Mouse (Mus musculus): ENCODE data around the gene Cbfa2t3.
A peak's percentile ranks its signal among the peaks of the same experiment; 100 is the strongest.

Cbfa2t3 gene

DNA sequence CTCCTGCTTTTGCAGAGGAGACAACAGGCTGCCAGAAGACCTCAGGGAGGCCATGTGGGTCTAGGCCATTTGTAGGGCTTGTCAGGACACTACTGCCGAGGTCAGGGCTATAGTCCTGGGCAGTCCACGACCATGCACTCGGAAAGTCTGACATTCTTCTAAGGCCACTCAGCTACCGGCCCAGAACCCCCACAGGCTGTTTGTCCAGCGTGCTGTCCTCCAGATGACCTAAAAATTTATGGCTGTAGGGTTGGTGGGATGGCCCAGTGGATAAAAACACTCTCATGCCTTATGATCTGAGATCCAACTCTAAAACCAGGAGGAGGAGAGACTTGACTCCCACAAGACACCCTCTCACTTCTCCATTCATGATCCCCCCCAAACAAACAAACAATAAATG, 35.2 kb downstream of the Cbfa2t3 start:
- peak; percentile 28 to 51 for DNase-seq

DNA sequence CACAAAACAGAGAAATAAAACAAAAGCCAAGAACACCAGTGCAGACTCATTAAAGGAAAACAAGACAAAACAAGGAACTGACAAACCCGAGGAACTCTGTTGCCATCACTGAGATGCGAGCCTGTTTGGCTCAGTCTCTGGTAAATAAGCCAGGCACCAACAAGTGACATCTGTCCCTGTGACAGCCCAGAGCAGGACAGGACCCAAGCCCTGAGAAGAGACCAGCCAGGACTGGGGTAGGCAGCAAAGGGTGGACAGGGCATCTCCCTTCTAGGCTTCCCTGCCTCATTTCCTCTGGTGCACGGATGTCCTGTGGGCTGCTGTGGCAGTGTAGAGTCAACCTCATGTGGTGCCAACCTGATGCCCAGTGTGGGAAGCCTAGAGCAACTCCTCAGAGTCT, 35.8 kb downstream of the Cbfa2t3 start:
- DNase-seq: no peak

DNA sequence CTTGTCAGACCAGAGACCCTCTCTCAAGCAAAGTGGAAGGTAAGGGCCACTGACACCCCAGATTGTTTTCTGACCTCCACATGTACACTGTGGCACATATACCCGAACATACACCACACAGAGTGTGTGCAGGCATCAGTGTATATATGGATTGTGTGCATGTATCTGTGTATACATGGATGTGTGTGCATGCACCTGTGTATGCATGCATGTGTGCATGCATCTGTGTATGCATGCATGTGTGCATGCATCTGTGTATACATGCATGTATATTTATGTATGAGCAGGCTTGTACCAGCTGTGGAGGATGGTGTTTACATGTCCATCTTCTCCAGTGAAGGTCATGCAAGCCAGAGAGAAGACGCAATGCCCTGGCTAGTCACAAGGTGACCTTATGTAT, 37.0 kb downstream of the Cbfa2t3 start:
- no peak for DNase-seq

DNA sequence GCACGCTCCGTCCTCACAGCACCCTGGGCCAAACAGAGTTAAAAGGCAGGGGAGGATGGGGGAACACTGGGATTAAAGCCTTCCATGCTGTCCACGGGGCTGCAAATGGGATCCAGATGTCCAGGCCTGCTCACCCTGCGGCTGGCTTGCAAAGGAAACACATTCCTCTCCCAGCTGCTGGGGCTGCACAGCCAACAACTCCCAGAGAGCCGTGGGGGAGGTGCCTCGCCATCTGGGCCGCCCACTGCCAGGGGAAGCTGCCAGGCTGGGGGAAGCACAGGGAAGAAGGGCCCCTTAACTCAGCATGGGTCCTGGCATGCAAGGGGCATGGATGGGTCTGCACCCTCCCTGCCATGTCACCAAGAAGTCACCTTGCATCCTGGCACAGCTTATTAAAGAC, 37.8 kb downstream of the Cbfa2t3 start:
- peak; percentile 86 to 91 for DNase-seq

DNA sequence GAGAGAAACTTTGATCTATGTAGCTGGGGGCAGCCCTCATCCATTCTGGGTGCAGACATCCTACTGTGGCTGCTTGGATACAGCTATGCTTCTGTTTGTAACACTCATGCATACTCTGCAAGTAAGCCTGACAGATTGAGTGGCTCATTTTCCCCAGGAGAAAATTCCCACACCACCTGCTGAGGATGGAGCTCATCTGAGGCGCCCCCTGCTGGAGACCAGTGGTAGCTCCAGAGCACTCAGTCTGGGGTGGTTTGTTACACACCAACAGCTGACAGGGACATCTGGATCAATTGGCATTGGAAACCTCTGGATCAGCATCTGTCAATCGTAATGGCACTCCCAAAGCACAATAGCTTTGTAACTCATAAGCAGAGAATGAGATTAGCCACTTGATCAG, 38.9 kb downstream of the Cbfa2t3 start:
- peak; percentile 34 to 37 for DNase-seq

DNA sequence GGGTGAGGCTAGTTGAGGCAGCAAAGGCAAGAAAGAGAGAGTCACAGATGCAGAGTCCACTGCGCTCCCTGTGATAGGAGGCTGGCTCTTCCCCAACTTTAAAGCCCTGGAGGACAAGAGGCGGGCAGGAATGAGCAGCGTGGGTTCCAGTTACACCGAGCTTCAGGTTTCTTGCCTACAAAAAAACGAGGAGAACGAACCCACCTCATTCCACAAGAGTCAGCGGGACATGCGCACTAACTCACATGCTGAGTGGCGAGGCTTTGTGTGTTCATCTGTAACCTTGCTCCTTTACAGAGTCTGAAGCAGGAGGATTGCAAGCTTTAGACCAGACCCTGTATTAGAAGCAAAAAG, 40.1 kb downstream of the Cbfa2t3 start:
- no peak for DNase-seq

DNA sequence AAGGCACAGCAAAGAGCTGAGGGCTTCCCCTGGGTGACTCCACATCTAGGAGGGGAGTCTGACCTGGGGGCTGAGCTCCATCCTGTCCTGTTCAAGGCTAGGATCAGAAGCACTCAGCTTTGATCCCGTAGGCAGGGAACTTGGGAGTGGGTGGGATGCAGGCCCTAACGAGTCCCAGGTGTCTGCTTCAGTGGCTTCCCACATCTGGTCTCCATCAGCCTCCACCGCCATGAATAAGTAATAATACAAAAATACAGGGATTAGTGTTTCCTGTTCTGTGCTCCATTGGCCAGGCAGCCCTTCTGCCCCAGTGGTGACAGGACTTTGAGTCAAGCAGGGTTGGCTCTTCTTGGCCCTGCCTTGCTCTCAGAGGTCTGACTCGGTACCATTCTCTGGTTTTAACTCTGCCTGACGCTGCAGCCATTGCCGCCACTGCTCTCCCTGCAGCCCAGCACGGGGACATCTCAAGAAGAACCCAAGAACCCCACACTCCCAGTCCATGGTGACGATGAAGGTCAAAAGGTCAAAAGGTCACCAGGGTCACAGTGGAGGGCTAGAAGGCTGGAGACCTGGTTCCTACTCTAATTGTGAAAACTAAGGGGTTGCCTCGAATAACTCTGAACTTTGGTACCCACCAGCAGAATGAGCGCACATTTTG, 40.6 kb downstream of the Cbfa2t3 start:
- no peak for DNase-seq

DNA sequence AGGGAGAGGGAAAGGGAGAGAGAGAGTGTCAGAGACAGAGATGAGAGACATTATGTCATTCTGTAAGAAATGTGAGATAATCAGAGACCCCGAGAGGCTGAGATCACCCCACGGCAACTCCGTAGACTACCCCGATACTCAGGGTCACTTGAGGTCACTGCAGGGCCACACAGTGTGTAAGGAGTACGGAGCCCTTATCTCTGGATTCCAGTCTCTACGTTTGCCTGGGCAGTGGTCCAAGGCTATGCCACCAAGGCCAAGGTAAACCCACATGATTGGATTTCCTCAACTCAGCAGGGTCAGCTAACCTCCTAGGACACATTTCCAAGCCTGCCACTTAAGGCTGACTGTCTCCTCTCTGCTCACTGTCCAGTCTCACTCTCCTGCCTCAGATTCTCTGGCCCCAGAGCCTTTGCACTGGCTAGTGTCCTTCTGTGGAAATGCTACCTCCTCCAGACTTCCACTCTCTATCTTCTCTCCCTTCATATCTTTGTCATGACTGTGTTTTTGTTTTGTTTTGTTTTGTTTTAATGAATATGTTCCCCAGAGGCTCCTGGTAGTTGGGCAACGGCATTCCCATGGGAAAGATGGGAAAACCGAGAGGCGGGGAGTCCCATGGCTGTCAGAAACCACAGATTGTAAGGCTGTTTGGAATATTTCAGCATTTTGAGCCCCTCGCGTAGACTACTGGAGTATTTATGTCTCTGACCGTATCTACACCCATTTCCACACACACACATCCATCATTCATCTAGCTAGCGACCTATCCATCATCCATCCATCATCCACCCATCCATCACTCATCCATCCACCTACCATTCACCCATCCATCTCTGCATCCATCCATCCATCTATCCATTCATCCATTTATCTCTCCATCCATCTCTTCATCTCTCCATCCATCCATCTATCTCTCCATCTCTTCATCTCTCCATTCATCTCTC, 42.6 kb downstream of the Cbfa2t3 start:
- DNase-seq: peak; percentile 37 to 38

DNA sequence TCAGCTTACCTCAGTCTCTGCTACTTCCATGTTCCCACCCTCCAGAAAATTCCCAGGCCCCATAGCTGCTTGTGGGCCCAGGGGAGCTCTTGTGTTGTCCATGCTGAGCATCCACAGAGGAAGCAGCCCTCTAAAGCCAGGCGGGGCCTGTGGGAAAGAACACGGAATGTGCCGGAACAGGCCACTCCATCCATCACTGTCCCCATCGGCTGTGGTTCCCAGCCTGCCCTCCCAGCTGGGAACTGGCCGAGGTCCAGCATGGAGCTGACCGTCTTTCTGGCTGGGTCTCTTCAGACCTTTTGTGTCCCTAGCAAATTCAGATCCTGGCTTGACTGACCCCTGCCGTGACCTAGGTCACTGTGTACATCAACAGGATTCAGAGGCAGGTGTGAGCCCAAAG, 44.1 kb downstream of the Cbfa2t3 start:
- peak; percentile 80 to 86 for DNase-seq

DNA sequence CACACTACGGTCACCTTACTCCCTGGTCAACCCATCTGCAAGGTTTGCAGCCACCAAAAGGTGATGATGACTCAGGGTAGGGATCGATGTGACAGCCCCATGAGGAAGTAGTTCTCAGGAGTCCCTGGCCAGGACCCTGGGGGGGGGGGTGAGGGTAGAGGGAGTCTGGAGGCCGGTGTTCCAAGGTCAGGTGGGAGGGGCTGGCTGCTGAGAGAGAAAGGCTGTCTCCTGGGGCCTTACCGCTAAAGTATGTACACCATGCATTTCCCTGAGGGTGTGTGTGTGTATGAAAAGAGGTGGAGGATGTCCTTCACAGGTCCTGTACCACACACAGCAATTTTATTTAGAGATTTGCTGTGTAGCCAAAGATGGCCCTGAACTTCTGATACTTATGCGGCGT, 46.3 kb downstream of the Cbfa2t3 start:
- DNase-seq: no peak

DNA sequence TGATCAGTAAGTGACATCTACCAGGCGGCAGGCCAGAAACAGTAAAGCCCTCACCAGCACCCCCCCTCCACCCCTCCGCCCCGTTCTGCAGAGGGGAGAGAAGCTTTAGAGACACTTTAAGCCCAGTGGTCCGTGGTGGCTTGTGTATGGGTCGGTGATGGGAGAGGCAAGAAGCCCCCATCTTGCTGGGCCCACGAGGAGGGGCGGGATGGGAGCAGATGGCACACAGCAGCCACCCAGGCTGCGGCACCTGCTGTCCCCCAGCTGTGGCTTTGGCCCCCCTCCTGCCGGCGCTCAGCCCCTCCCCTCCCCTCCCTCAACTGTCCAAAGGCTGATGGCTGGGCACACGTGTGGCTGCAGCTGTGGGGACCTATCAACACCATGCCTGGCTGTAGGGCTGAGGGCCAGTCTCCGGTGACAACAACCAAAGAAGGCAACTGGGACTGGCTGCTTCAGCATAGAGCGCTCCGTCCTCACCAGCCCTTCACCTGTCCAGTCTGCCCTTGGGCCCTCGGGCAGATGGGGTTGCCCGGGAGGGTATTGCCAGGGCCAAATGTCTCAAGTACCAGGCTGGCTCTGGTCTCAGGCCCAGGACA, 47.5 kb downstream of the Cbfa2t3 start:
- DNase-seq: no peak

DNA sequence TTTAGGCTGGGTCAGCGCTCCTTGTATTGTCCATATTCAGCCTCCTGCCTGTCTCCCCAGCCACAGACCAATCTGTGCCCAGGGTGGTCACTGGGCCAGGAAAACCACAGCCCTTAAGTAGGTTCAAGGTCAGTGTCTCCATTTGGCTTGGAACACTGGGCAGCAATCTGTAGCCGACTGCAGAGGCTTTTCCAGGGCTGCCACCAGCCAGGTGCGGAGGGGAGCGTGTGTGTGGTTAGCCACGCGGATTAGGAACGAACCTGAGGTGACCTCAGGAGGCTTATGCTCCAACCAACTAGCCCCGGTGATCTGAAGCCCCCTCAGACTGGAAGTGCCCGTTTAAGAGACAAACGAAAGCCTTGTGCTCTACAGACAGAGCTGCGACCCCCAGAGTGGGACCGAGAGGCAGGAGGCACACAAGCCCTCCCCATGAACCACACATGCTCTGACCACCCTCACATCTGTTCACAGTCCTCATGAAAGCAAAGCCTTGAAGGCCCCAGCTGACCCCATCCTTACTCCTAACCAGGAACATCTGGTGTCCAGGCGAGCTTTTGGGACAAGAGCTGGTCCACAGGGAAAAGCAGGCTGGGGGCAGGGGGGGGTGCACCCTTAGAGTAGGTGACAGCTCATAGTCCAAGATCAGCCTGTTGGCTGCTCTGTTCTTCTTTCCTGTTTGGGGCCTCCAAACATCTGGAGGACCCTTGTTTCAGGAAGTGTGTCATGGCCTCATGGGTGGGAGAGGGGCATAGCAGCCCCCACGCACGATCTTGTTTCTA, 50.5 kb downstream of the Cbfa2t3 start:
- no peak for DNase-seq

DNA sequence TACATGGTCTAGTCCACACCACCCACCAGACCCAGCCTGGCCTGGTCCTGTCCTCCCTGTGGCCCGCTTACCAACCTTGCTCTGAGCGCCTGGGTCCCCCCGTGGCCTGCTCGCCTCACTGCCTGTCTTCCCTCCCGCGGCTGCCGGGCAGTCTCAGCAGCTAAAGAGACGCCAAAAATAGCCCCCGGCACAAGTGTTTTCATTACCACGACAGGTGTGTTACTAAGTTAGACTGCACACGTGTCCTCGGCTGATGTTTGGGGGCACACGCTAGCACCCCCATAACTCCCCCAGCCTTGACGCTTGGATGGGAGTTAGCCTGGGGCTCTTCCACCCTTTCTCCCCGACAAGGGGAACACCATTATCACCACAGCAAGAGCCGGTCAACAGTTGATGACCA, 52.6 kb downstream of the Cbfa2t3 start:
- DNase-seq: no peak

DNA sequence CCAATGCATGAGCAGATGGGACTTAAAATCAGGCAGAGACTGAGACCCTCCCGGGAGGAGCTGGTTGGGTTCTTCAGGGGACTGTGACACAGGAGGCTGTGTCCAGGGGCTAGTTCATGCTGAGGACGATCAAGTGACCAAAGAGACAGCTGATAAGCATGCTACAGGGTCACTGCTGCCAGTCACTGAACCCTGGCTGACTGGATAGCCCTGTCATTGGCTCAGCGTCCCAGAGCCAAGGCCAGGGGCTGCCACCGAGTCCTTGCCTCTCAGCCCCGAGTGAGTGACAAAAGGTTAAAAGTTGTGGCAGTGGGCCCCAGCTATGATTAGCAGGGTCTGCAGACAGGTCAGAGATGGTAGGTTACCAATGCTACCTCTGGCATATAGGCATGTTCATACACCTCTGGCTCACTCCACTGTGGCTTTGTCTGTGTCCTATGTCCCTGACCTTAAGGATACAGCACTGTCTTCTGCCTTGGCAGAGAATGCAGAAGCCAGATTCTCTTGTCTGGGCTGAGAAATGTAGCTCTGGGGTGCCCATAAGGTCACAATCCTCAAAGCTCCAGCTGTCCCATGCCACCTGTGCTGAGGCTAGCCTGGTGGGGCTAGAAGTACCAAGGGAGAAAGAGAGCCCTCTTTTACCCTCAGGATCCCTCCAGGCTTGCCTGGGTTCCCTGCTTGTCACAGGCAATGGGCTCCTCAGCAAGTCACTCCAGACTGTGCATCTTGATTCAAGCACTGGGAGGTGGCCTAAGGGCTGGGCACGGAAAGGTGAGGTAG, 54.5 kb downstream of the Cbfa2t3 start:
- DNase-seq: no peak

DNA sequence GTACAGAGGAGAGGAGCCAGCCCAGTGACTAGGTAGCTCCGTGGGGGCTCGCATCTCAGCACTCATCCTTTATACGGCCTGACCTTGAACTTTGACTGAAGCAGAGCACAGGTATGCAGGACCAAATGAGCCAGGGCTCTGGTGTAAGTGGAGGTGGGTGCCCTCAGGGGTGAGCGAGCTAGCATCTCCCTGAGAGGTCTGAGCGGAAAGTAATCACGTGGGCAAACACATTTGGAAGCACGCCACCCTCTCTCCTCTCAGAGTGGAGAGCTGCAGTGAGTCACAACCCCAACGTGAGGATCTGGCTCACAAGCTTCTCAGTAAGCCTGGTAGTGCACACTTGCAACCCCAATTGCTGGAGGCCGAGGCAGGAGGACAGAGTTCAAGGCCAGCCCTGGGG, 56.8 kb downstream of the Cbfa2t3 start:
- peak in 1 of 2 experiments; percentile 58 for DNase-seq

DNA sequence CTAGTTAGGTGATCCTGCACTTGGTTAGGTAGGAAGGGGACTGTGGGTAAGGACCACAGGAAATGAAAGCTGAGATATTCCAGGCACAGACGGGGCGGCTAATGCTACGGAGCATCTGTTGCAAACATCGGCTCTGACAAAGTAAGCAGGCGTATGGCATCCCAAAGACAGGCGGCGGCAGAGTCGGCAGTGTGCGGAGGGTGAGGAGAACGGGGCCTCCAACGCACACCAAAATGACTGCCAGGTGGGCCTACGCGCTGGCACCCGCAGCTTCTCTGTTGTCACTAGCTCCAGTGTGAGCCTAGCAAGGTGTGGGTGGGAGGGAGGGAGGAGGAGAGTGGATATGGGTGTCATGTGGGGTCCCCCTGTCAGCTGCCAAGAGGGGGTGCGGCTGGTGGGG, 57.5 kb downstream of the Cbfa2t3 start:
- no peak for DNase-seq

DNA sequence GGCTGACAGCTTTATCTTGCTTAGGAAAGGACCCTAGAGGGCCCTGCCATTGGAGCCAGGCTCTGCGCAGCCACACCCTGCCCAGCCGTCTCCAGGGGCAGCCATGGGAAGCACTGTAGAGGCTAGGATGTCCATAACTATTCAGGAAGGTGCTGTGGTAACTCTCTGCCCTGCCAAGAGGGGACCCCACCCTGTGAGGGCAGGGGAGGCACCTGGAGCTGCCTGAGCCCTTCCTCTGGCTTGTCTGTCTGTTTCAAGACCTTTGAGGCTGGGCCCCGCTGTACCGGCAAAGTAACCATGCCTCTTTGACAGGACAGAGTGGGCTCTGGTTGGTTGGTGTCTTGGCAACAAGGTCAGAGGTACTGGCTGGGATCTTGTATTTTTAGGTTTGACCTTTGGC, 58.1 kb downstream of the Cbfa2t3 start:
- DNase-seq: no peak

DNA sequence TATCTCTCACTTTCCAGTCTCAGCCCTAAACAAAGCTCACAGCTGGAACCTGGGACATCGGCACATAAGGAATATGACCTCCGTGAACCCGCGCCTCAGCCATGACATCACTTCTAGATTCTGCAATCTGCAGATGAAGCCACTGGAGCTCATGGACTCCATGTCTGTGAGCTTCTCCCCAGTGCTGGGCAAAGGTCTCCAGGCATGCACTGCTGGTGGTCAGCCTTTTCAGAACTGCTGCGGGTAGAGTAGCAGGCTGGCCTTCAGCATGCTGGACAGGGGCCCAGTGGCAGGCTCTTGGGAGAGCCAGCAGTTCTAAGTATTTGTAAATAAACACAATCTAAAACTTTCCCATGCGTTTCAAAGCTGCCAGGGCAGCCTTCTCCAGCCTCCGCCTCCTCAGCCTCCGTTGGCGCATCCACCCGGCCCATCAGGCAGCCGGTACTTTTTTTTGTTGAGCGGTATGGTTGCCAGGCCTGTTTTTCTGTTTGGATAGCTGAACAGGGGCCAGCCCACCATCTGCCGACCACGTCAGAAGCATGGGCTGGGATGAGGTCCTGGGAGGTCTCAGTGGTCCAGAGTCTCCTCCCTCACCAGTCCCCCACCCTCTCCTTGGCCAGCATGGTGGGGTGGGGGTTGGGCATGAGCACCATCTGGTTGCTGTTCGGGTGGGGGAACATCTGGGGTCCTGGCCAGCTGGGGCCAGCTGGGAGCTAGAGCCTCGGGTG, 59.2 kb downstream of the Cbfa2t3 start:
- peak; percentile 73 to 80 for DNase-seq

DNA sequence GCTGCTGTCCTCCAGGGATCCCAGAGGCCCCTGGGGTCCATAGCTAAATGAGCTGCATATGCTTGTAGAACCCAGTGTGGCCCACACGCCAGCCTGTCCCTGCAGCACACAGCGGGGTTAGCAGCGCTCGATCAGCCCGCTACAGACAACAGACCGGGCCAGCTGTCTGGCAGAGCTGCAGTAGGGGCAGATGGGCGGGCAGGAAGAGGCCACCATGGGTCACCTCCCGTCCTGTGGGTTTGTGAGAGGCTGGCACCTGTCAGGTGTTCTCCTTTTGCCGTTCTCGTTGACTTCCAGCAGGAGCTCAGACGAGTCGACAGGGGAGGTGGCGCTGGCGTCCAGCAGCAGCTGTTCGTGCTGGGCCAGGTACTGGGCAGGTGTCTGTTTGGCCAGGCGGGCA, 60.3 kb downstream of the Cbfa2t3 start:
- DNase-seq: peak in 1 of 2 experiments; percentile 33

DNA sequence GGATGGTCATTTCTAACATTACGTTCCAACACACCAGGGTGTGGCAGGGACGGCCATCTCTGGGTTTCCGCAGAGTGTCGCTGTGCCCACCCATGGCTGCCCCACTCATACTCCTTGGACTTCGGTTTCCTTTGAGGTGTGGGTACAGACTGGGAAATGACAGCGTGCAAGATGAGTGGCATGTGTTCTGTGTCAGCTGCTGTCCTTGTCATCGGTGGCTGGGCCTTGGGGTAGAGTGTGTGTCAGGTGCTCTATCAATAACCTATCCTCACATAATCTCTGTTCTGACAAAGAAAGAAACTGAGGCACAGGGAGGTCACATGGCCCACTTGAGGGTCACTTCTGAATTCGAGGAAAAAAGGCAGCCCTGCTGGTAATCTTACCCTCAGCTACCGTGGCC, 61.7 kb downstream of the Cbfa2t3 start:
- DNase-seq: no peak

DNA sequence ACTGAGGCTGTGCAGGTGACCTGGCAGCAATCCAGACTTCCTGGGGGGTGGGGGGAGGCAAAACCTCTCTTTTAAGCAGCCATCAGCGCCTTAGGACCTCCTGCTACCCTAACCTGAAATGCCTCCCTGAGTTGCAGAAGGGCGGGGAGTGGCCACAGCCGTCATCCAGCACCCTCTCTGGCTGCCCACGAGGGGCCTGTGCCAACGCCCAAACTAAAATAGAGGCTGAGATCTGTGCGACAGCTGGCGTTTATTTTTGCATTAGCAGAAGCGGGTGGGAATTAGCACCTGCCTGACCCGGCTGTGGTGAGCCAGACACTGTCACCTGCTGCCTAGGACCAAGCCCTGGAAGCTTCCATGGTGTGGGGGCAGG, 62.1 kb downstream of the Cbfa2t3 start:
- DNase-seq: no peak
